Comparison of ENCODE assay signal across 13 mouse cellular contexts in genomic region chr12:79352742-79353114, GRCm38 (mm10). TPM values are rescaled to one million over a fixed set of nuclear protein-coding genes. Genes with fewer than 3 reads are reported as not detected.
DNase-seq lines count a peak whose midpoint lies in the region; ATAC-seq and TF ChIP-seq lines count a peak whose summit lies in the region.
"Had no signal": no experiment of that assay in that cellular context is flagged by ENCODE, and none has a peak within 500 bp of the region (broad histone marks: within the 10 kb centered on the region; RNA-seq: fewer than 3 reads in every experiment).

No protein-coding gene starts in this region.

- H3K4me3 ChIP-seq in forebrain, embryonic 12.5 days (replicated peaks): no peak overlapping the region
- no peak overlapping the region for H3K4me3 ChIP-seq in forebrain, embryonic 11.5 days (ENCODE audit: low read depth, low read length)
- H3K4me3 ChIP-seq in liver, adult 2 months (ENCODE audit: insufficient read depth, low read depth, low read length): no peak overlapping the region
- H3K4me3 ChIP-seq in liver, embryonic 12.5 days: no peak overlapping the region
- H3K4me3 ChIP-seq in small intestine, adult 2 months (ENCODE audit: low read depth, low read length): no peak overlapping the region
- H3K4me3 ChIP-seq: embryonic facial prominence, embryonic 15.5 days had no signal

- no peak for TF ChIP-seq CTCF in liver, adult 2 months (IDR thresholded peaks at IDR 0.05; ENCODE audit: low read depth, low read length)
- TF ChIP-seq CTCF in small intestine, adult 2 months (IDR thresholded peaks at IDR 0.05; ENCODE audit: extremely low read depth, insufficient read length, insufficient replicate concordance, low read depth, low read length): no peak

- no peak for TF ChIP-seq POLR2A in liver, adult 2 months (IDR thresholded peaks at IDR 0.05; ENCODE audit: extremely low read depth, insufficient read depth, low read length)
- TF ChIP-seq POLR2A in small intestine, adult 2 months (IDR thresholded peaks at IDR 0.05; ENCODE audit: low read depth, low read length): no peak

- H3K36me3 ChIP-seq in forebrain, embryonic 12.5 days (replicated peaks): no peaks in the 10 kb centered on the region
- no peaks in the 10 kb centered on the region for H3K36me3 ChIP-seq in forebrain, embryonic 11.5 days (ENCODE audit: control insufficient read depth, insufficient read depth, low read length)
- H3K36me3 ChIP-seq in liver, adult 2 months (ENCODE audit: control insufficient read depth, insufficient read depth, low read length): no peaks in the 10 kb centered on the region
- no peaks in the 10 kb centered on the region for H3K36me3 ChIP-seq in liver, embryonic 12.5 days
- H3K36me3 ChIP-seq in small intestine, adult 2 months (ENCODE audit: control insufficient read depth, insufficient read depth, low read length): no peaks in the 10 kb centered on the region
- H3K36me3 ChIP-seq: embryonic facial prominence, embryonic 15.5 days had no signal

- H3K4me1 ChIP-seq in forebrain, embryonic 12.5 days: peaks cover 8% of the 10 kb centered on the region; the same call in 1 of the 2 replicates
- H3K4me1 ChIP-seq in forebrain, embryonic 11.5 days (replicated peaks; ENCODE audit: control insufficient read depth, insufficient read depth, low read length): peaks cover 8% of the 10 kb centered on the region; the same call in 1 of the 2 replicates
- peaks cover 38% of the 10 kb centered on the region for H3K4me1 ChIP-seq in liver, adult 2 months (ENCODE audit: control insufficient read depth, insufficient read depth, low read length)
- peaks cover 25% of the 10 kb centered on the region for H3K4me1 ChIP-seq in liver, embryonic 12.5 days
- peaks cover 14% of the 10 kb centered on the region; the same call in 1 of the 2 replicates for H3K4me1 ChIP-seq in small intestine, adult 2 months (ENCODE audit: control insufficient read depth, insufficient read depth, insufficient read length, low read length)

- no peak overlapping the region for H3K4me2 ChIP-seq in forebrain, embryonic 12.5 days
- no peak overlapping the region for H3K4me2 ChIP-seq in forebrain, embryonic 11.5 days (ENCODE audit: low read depth, low read length, severe bottlenecking)
- no peak overlapping the region for H3K4me2 ChIP-seq in liver, embryonic 12.5 days
- H3K4me2 ChIP-seq: embryonic facial prominence, embryonic 15.5 days had no signal

- H3K27ac ChIP-seq in forebrain, embryonic 12.5 days: peak overlapping the region; percentile 53; the same call in 1 of the 2 replicates
- H3K27ac ChIP-seq in forebrain, embryonic 11.5 days (ENCODE audit: low read depth, low read length): no peak overlapping the region
- no peak overlapping the region for H3K27ac ChIP-seq in liver, adult 2 months (replicated peaks; ENCODE audit: insufficient read depth, low read depth, low read length)
- H3K27ac ChIP-seq in liver, embryonic 12.5 days: no peak overlapping the region
- peak overlapping the region; percentile 53 for H3K27ac ChIP-seq in small intestine, adult 2 months (ENCODE audit: insufficient read depth, low read depth, low read length)

- H3K27me3 ChIP-seq in forebrain, embryonic 12.5 days: no peaks in the 10 kb centered on the region
- no peaks in the 10 kb centered on the region for H3K27me3 ChIP-seq in forebrain, embryonic 11.5 days (ENCODE audit: control insufficient read depth, insufficient read depth, low read length)
- H3K27me3 ChIP-seq in liver, adult 2 months (ENCODE audit: control insufficient read depth, insufficient read depth, low read length): no peaks in the 10 kb centered on the region
- H3K27me3 ChIP-seq in liver, embryonic 12.5 days (replicated peaks): no peaks in the 10 kb centered on the region
- H3K27me3 ChIP-seq in small intestine, adult 2 months (ENCODE audit: control insufficient read depth, insufficient read depth, low read length): no peaks in the 10 kb centered on the region
- H3K27me3 ChIP-seq: embryonic facial prominence, embryonic 15.5 days had no signal

- no peak overlapping the region for H3K9ac ChIP-seq in forebrain, embryonic 12.5 days
- H3K9ac ChIP-seq in forebrain, embryonic 11.5 days (ENCODE audit: low read length): no peak overlapping the region
- H3K9ac ChIP-seq in liver, adult 2 months (ENCODE audit: low read depth, low read length): no peak overlapping the region
- H3K9ac ChIP-seq in liver, embryonic 12.5 days: no peak overlapping the region
- H3K9ac ChIP-seq: embryonic facial prominence, embryonic 15.5 days had no signal

- no peaks in the 10 kb centered on the region for H3K79me2 ChIP-seq in liver, adult 2 months (ENCODE audit: control insufficient read depth, insufficient read depth, low read length)

- WGBS in forebrain, embryonic 12.5 days: 20% methylated on average over 3 of the region's 3 CpGs
- WGBS in forebrain, embryonic 11.5 days: 14% methylated on average over 3 of the region's 3 CpGs
- WGBS in liver, adult 2 months: 12% methylated on average over 3 of the region's 3 CpGs
- WGBS in liver, embryonic 12.5 days (ENCODE audit: insufficient replicate concordance): 9% methylated on average over 3 of the region's 3 CpGs
- 16% methylated on average over 3 of the region's 3 CpGs for WGBS in small intestine, adult 2 months

- no peak for ATAC-seq in forebrain, embryonic 12.5 days (ENCODE audit: low FRiP score)
- ATAC-seq in forebrain, embryonic 11.5 days (replicated peaks; ENCODE audit: low FRiP score): no peak
- no peak for ATAC-seq in liver, embryonic 12.5 days
- peak; percentile 35; the same call in 1 of the 2 replicates for ATAC-seq in megakaryocyte-erythroid progenitor cell, adult 5-6 weeks (replicated peaks; ENCODE audit: low FRiP score, low TSS enrichment, poor library complexity, severe bottlenecking)

- no peak for DNase-seq in forebrain, embryonic 11.5 days (ENCODE audit: low spot score)
- peak; percentile 45 for DNase-seq in liver, adult 2 months (ENCODE audit: extremely low read depth, low read depth, low spot score)
- DNase-seq in left cerebral cortex, adult 8-10 months (ENCODE audit: low spot score in 2 of 2): no peak
- DNase-seq in thymus, postnatal 0 days (ENCODE audit: low spot score): no peak
- DNase-seq: adrenal gland, adult 2 months; cerebellum, adult 9-10 months; kidney, postnatal 25 days; lung, postnatal 14 days had no signal

- no peaks in the 10 kb centered on the region for H3K9me3 ChIP-seq in forebrain, embryonic 12.5 days
- H3K9me3 ChIP-seq in forebrain, embryonic 11.5 days (ENCODE audit: control insufficient read depth, low read length): no peaks in the 10 kb centered on the region
- H3K9me3 ChIP-seq in liver, embryonic 12.5 days (replicated peaks): no peaks in the 10 kb centered on the region
- H3K9me3 ChIP-seq: embryonic facial prominence, embryonic 15.5 days had no signal

RNA-seq across cellular contexts. Expression of gene Rad51b, which starts 55.6 kb away (rescaled TPM):
- 7.2 and 7.7 TPM in 2 replicates for polyA plus RNA-seq in forebrain, embryonic 12.5 days (2016; fragmentation: Nextera tagmentation; extraction: Ambion mirVana)
- 8.0 and 8.1 TPM in 2 replicates for polyA plus RNA-seq in forebrain, embryonic 11.5 days (2014; fragmentation: Nextera tagmentation; extraction: Ambion mirVana)
- total RNA-seq in liver, adult 2 months (2014; rRNA removed): 1.7 TPM in 2 replicates
- polyA plus RNA-seq in liver, adult 2 months (2012; rRNA removed): 0.55 and 0.58 TPM in 2 replicates
- 5.3 and 7.5 TPM in 2 replicates for polyA plus RNA-seq in liver, embryonic 12.5 days (2016; fragmentation: Nextera tagmentation; extraction: Ambion mirVana)
- 13.5 and 20.9 TPM in 2 replicates for total RNA-seq in megakaryocyte-erythroid progenitor cell, adult 5-6 weeks (2014; fragmentation: Nextera tagmentation)
- 9.4 and 10.0 TPM in 2 replicates for total RNA-seq in megakaryocyte-erythroid progenitor cell, adult 5-6 weeks (2017)
- 0.14 and 0.46 TPM in 2 replicates for polyA plus RNA-seq in small intestine, adult 2 months (2012; rRNA removed)
- total RNA-seq in left cerebral cortex, adult 8-10 months (2022): under 1 TPM in 1 of 4 experiments, not detected in 3; 0.39 TPM
- polyA plus RNA-seq in thymus, postnatal 0 days (2015; fragmentation: Nextera tagmentation; extraction: Ambion mirVana): 4.6 and 4.8 TPM in 2 replicates

RNA-seq across cellular contexts. Expression of gene Zfyve26, which starts 56.6 kb away (rescaled TPM):
- polyA plus RNA-seq in forebrain, embryonic 12.5 days (2016; fragmentation: Nextera tagmentation; extraction: Ambion mirVana): 13.4 and 15.2 TPM in 2 replicates
- 16.1 and 18.0 TPM in 2 replicates for polyA plus RNA-seq in forebrain, embryonic 11.5 days (2014; fragmentation: Nextera tagmentation; extraction: Ambion mirVana)
- 17.6 and 27.9 TPM in 2 replicates for total RNA-seq in liver, adult 2 months (2014; rRNA removed)
- polyA plus RNA-seq in liver, adult 2 months (2012; rRNA removed): 15.4 and 20.5 TPM in 2 replicates
- 10.6 and 11.1 TPM in 2 replicates for polyA plus RNA-seq in liver, embryonic 12.5 days (2016; fragmentation: Nextera tagmentation; extraction: Ambion mirVana)
- total RNA-seq in megakaryocyte-erythroid progenitor cell, adult 5-6 weeks (2014; fragmentation: Nextera tagmentation): 27.5 and 28.6 TPM in 2 replicates
- total RNA-seq in megakaryocyte-erythroid progenitor cell, adult 5-6 weeks (2017): 16.4 and 22.3 TPM in 2 replicates
- 10.8 and 17.1 TPM in 2 replicates for polyA plus RNA-seq in small intestine, adult 2 months (2012; rRNA removed)
- total RNA-seq in left cerebral cortex, adult 8-10 months (2022): 10 to 100 TPM; 28.0 to 34.1 (median 30.7) TPM
- polyA plus RNA-seq in thymus, postnatal 0 days (2015; fragmentation: Nextera tagmentation; extraction: Ambion mirVana): 8.1 and 11.9 TPM in 2 replicates

Comparison
In these comparisons a context has a peak if more than half of its experiments do, and no peak if none do; other contexts are left out.
1. H3K27ac ChIP-seq: peak in forebrain, embryonic 12.5 days (single experiment) and small intestine, adult 2 months (single experiment); none in forebrain, embryonic 11.5 days (single experiment), liver, adult 2 months (single experiment) and liver, embryonic 12.5 days (single experiment).